Mouse (Mus musculus): ENCODE measurements around the gene Zfp668.

- peak; percentile 40; the same call in 1 of the 2 replicates for TF ChIP-seq CTCF (IDR thresholded peaks at IDR 0.05; ENCODE audit: borderline replicate concordance, extremely low read depth, insufficient read depth, insufficient read length)
- no peak for TF ChIP-seq POLR2A (IDR thresholded peaks at IDR 0.05; ENCODE audit: borderline replicate concordance, extremely low read depth, insufficient read depth, insufficient read length, poor library complexity, severe bottlenecking)
Observed at GRCm38 (mm10) chr7:127919290-127919689, 42.7 kb upstream of the Zfp668 start.

Data from brain, embryonic 14.5 days (tissue).